Mouse (Mus musculus) right cerebral cortex, adult 18-20 months (tissue): ENCODE results near the gene Gm13420.
"Not testable (repeated sequence)": the region's sequence is repeated elsewhere in the genome, so short reads cannot be mapped to it uniquely, and the experiment has no call there.

Source experiments
- DNase-seq: peaks from one replicate; pipeline ENCODE4 v3.0.0; 2022; ENCODE audit warnings: mixed read lengths

Gm13420 gene

GRCm38 (mm10) chr2:29737209-29737925 lies 14.1 kb downstream of the Gm13420 start:
- no peak for DNase-seq

- DNase-seq, result no peak
Measured at GRCm38 (mm10) chr2:29735708-29736107, 15.8 kb downstream of the Gm13420 start.

GRCm38 (mm10) chr2:29733348-29733747 lies 18.1 kb downstream of the Gm13420 start:
- no peak for DNase-seq

- DNase-seq, result no peak
Measured at GRCm38 (mm10) chr2:29732559-29732958, 18.9 kb downstream of the Gm13420 start.

GRCm38 (mm10) chr2:29731545-29731944 lies 19.9 kb downstream of the Gm13420 start:
- no peak for DNase-seq

- DNase-seq, result no peak
Measured at GRCm38 (mm10) chr2:29729500-29729899, 22.0 kb downstream of the Gm13420 start.

- no peak for DNase-seq
Measured at GRCm38 (mm10) chr2:29724664-29725365, 26.7 kb downstream of the Gm13420 start.

GRCm38 (mm10) chr2:29723132-29723531 lies 28.4 kb downstream of the Gm13420 start:
- no peak for DNase-seq

- DNase-seq, result no peak
Measured at GRCm38 (mm10) chr2:29718581-29718980, 32.9 kb downstream of the Gm13420 start.

- DNase-seq, result no peak
Measured at GRCm38 (mm10) chr2:29716691-29717090, 34.8 kb downstream of the Gm13420 start.

GRCm38 (mm10) chr2:29716143-29716542 lies 35.3 kb downstream of the Gm13420 start:
- DNase-seq, result no peak

- DNase-seq, result peak; percentile 67
Measured at GRCm38 (mm10) chr2:29714127-29714526, 37.4 kb downstream of the Gm13420 start.

- DNase-seq, result no peak
Measured at GRCm38 (mm10) chr2:29713501-29713900, 38.0 kb downstream of the Gm13420 start.

- DNase-seq, result no peak
Measured at GRCm38 (mm10) chr2:29711877-29712276, 39.6 kb downstream of the Gm13420 start.

- DNase-seq, result no peak
Measured at GRCm38 (mm10) chr2:29711038-29711437, 40.4 kb downstream of the Gm13420 start.

- DNase-seq, result not testable (repeated sequence)
Measured at GRCm38 (mm10) chr2:29708209-29708608, 43.3 kb downstream of the Gm13420 start.

GRCm38 (mm10) chr2:29707731-29708130 lies 43.8 kb downstream of the Gm13420 start:
- no peak for DNase-seq

- no peak for DNase-seq
Measured at GRCm38 (mm10) chr2:29706726-29707620, 44.5 kb downstream of the Gm13420 start.

GRCm38 (mm10) chr2:29705493-29705892 lies 46.0 kb downstream of the Gm13420 start:
- DNase-seq, result no peak

- DNase-seq, result no peak
Measured at GRCm38 (mm10) chr2:29703104-29704081, 48.1 kb downstream of the Gm13420 start.

- no peak for DNase-seq
Measured at GRCm38 (mm10) chr2:29702189-29702588, 49.3 kb downstream of the Gm13420 start.

GRCm38 (mm10) chr2:29701393-29701792 lies 50.1 kb downstream of the Gm13420 start:
- DNase-seq, result no peak
